Mouse (Mus musculus): ENCODE data around the gene Phxr2. TPM values are rescaled to one million over a fixed set of nuclear protein-coding genes. Genes with fewer than 3 reads are reported as not detected.

Phxr2 gene
- total and polyA plus RNA-seq, 3 experiments = not detected

DNA sequence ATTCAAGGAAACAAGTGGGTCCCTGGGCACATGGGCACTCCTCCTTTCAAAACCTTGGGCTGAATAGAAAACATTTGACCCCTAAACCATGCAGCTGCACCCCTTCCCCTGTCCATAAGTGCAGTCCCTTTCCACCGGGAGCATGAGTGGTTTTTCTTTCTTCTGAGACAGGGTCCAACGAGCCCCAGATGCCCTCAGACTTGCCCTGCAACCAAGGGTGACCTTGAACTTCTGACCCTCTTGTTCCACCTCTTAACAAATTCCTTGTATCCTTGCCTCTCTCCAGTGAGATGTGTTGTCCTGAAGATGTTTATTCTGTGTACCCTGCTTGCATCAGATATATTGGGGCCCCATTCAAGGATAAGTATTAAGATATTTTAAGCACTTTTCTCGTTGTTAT lies 12.6 kb downstream of the Phxr2 start:
- peaks cover 15% of the 10 kb centered on the region for H3K9me3 ChIP-seq (replicated peaks; ENCODE audit: low read length)
- H3K9ac ChIP-seq (ENCODE audit: insufficient read depth, low read depth) = no peak overlapping the region
- no peak overlapping the region for H3K4me2 ChIP-seq (ENCODE audit: insufficient read depth, low read depth, poor library complexity, severe bottlenecking)
- peaks cover 6 to 30% of the 10 kb centered on the region in 2 experiments; a peak in 3 of 4 replicates for H3K4me1 ChIP-seq (ENCODE audit: control insufficient read depth in 1 of 2, insufficient read depth in 2 of 2)
- TF ChIP-seq EP300 (IDR thresholded peaks at IDR 0.05; ENCODE audit: low read length) (no peak), GABPA (IDR thresholded peaks at IDR 0.05; ENCODE audit: insufficient replicate concordance, low read depth, low read length) (no peak)
- dilution Hi-C loops (cut with MboI; ENCODE audit: extremely low pct_ligation_motif_present, extremely low pct_unique_long_range_greater_than_20kb, low sequenced_read_pairs) = no loop called here
- in situ Hi-C loops (cut with MboI; ENCODE audit: low pct_ligation_motif_present, low pct_unique_long_range_greater_than_20kb, low sequenced_read_pairs) = no loop called here
- H3K36me3 ChIP-seq (replicated peaks in 1 of 2; ENCODE audit: control insufficient read depth in 1 of 2, insufficient read depth in 1 of 2, low read length in 1 of 2) = peaks cover 5 to 36% of the 10 kb centered on the region in 2 experiments
- no peak for DNase-seq (ENCODE audit: extremely low read depth)
- H3K27ac ChIP-seq (ENCODE audit: insufficient read depth, low read depth) = no peak overlapping the region
- H3K4me3 ChIP-seq (replicated peaks in 1 of 3; ENCODE audit: low read depth in 2 of 3, low read length in 2 of 3, poor library complexity in 1 of 3) = no peak overlapping the region
- no peaks in the 10 kb centered on the region for H3K79me2 ChIP-seq (replicated peaks; ENCODE audit: control insufficient read depth, extremely low read depth, insufficient read depth, poor library complexity, severe bottlenecking)
- no peaks in the 10 kb centered on the region for H3K27me3 ChIP-seq (replicated peaks)

DNA sequence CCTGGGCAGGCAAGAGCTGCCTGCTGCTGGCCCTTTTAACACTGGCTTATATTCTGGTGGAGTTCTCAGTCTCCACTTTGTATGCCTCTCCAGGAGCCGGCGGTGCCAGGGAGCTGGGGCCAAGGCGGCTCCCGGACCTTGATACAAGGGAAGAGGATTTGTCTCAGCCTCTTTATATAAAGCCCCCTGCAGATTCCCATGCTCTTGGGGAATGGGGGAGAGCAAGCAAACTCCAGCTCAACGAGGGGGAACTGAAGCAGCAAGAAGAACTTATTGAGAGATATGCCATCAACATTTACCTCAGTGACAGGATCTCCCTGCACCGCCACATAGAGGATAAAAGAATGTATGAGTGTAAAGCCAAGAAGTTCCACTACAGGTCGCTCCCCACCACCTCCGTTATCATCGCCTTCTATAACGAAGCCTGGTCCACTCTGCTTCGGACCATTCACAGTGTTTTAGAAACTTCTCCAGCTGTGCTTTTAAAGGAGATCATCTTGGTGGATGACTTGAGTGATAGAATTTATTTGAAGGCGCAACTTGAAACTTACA lies 17.6 kb downstream of the Phxr2 start:
- Histone ChIP-seq H3K9me3 (replicated peaks; ENCODE audit: low read length) (peaks cover 18% of the 10 kb centered on the region), H3K4me2 (ENCODE audit: insufficient read depth, low read depth, poor library complexity, severe bottlenecking) (peak overlapping the region; percentile 77), H3K27me3 (replicated peaks) (no peaks in the 10 kb centered on the region), H3K36me3 (replicated peaks in 1 of 2; ENCODE audit: control insufficient read depth in 1 of 2, insufficient read depth in 1 of 2, low read length in 1 of 2) (peaks cover 5 to 35% of the 10 kb centered on the region in 2 experiments), H3K4me3 (replicated peaks in 1 of 3; ENCODE audit: low read depth in 2 of 3, low read length in 2 of 3, poor library complexity in 1 of 3) (peak overlapping the region; percentile 54 to 92 (median 82)), H3K79me2 (replicated peaks; ENCODE audit: control insufficient read depth, extremely low read depth, insufficient read depth, poor library complexity, severe bottlenecking) (no peaks in the 10 kb centered on the region), H3K27ac (ENCODE audit: insufficient read depth, low read depth) (no peak overlapping the region), H3K9ac (ENCODE audit: insufficient read depth, low read depth) (peak overlapping the region; percentile 89), H3K4me1 (ENCODE audit: control insufficient read depth in 1 of 2, insufficient read depth in 2 of 2) (peaks cover 13 to 45% of the 10 kb centered on the region in 2 experiments)
- no peak for DNase-seq (ENCODE audit: extremely low read depth)
- dilution Hi-C loops (cut with MboI; ENCODE audit: extremely low pct_ligation_motif_present, extremely low pct_unique_long_range_greater_than_20kb, low sequenced_read_pairs) = no loop called here
- TF ChIP-seq MAX (IDR thresholded peaks at IDR 0.05; ENCODE audit: low read length) (no peak), ZNF384 (IDR thresholded peaks at IDR 0.05; ENCODE audit: low read depth, low read length) (no peak), ZC3H11A (IDR thresholded peaks at IDR 0.05; ENCODE audit: low read depth, low read length) (no peak), CHD1 (IDR thresholded peaks at IDR 0.05; ENCODE audit: low read depth, low read length) (no peak), KAT2A (IDR thresholded peaks at IDR 0.05; ENCODE audit: insufficient replicate concordance, low read length) (no peak), BHLHE40 (IDR thresholded peaks at IDR 0.05; ENCODE audit: low read depth, low read length) (no peak), HCFC1 (IDR thresholded peaks at IDR 0.05; ENCODE audit: low read depth, low read length) (no peak), ELF1 (IDR thresholded peaks at IDR 0.05; ENCODE audit: low read depth, low read length) (no peak), TCF12 (IDR thresholded peaks at IDR 0.05; ENCODE audit: low read depth, low read length) (no peak), ZKSCAN1 (IDR thresholded peaks at IDR 0.05; ENCODE audit: borderline replicate concordance, low read depth, low read length) (no peak), UBTF (IDR thresholded peaks at IDR 0.05; ENCODE audit: low read depth, low read length) (no peak), MAZ (IDR thresholded peaks at IDR 0.05; ENCODE audit: low read depth, low read length) (no peak), JUND (conservative IDR thresholded peaks at IDR 0.05; ENCODE audit: low read depth, low read length) (no peak), ZMIZ1 (IDR thresholded peaks at IDR 0.05; ENCODE audit: low read depth, low read length) (no peak), RAD21 (IDR thresholded peaks at IDR 0.05; ENCODE audit: low read depth, low read length) (no peak), IRF4 (IDR thresholded peaks at IDR 0.05; ENCODE audit: low read depth, low read length) (no peak), CTCF (conservative IDR thresholded peaks at IDR 0.05 in 1 of 2, IDR thresholded peaks at IDR 0.05 in 1 of 2; ENCODE audit: low read depth in 2 of 2, low read length in 2 of 2) (no peak), MEF2A (IDR thresholded peaks at IDR 0.05; ENCODE audit: borderline replicate concordance, low read depth, low read length) (no peak), SIN3A (IDR thresholded peaks at IDR 0.05; ENCODE audit: low read length) (no peak), EP300 (IDR thresholded peaks at IDR 0.05; ENCODE audit: low read length) (no peak)
- in situ Hi-C loops (cut with MboI; ENCODE audit: low pct_ligation_motif_present, low pct_unique_long_range_greater_than_20kb, low sequenced_read_pairs) = no loop called here

All from CH12.LX (cell line).